Mouse (Mus musculus) kidney, embryonic 14.5 days (tissue): ENCODE measurements at regions not wholly inside any gene's neighbourhood (a gene's known extent, or its start where the extent isn't known, plus 50 kb on each side); places are given as distances from the start of the nearest gene placed in this dataset.

Experiments
- ATAC-seq: fragments of 200-750 bp; cut with Nextera tagmentation; 2 replicates; pipeline ENCODE4 v1.8.0; 2017; ENCODE audit warnings: moderate number of reproducible peaks, mild to moderate bottlenecking, moderate TSS enrichment, moderate library complexity; ENCODE audit not compliant: low FRiP score, low TSS enrichment
- H3K27ac ChIP-seq: fragments of 300-500 bp; sonication (generic); 2 replicates; pipeline ENCODE4 v1.5.1; 2014; ENCODE audit warnings: low read depth, mild to moderate bottlenecking, low read length, moderate library complexity, mixed read lengths
- H3K27me3 ChIP-seq: fragments of 300-500 bp; sonication (generic); 2 replicates; pipeline ENCODE4 v1.6.1; 2014; ENCODE audit warnings: mild to moderate bottlenecking, low read length; ENCODE audit not compliant: control insufficient read depth, insufficient read depth
- H3K36me3 ChIP-seq: fragments of 300-500 bp; sonication (generic); 2 replicates; pipeline ENCODE4 v1.6.1; 2014; ENCODE audit warnings: low read length, mixed read lengths; ENCODE audit not compliant: control insufficient read depth, insufficient read depth
- H3K4me1 ChIP-seq: fragments of 300-500 bp; sonication (generic); 2 replicates; pipeline ENCODE4 v1.6.1; 2014; ENCODE audit warnings: low read length, mixed read lengths; ENCODE audit not compliant: control insufficient read depth, insufficient read depth
- H3K4me2 ChIP-seq: fragments of 300-500 bp; sonication (generic); replicated peaks from 2 replicates; pipeline ENCODE4 v1.6.1; 2014; ENCODE audit warnings: low read depth, mild to moderate bottlenecking, low read length
- H3K4me3 ChIP-seq: fragments of 300-500 bp; sonication (generic); 2 replicates; pipeline ENCODE4 v1.5.1; 2014; ENCODE audit warnings: mild to moderate bottlenecking, low read length
- H3K9ac ChIP-seq: fragments of 300-500 bp; sonication (generic); 2 replicates; pipeline ENCODE4 v1.6.1; 2014; ENCODE audit warnings: low read depth, mild to moderate bottlenecking, low read length, moderate library complexity
- H3K9me3 ChIP-seq: fragments of 300-500 bp; sonication (generic); 2 replicates; pipeline ENCODE4 v1.6.1; 2016; ENCODE audit warnings: low read length; ENCODE audit not compliant: control insufficient read depth
- WGBS: fragments of 180-500 bp; shearing (Covaris S2); extraction: QIAGEN DNeasy Blood & Tissue Kit; methylation state at CpG from one replicate; pipeline ENCODE4 v1.1.7; 2014; 5-methylcytosine and 5-hydroxymethylcytosine counted together

DNA sequence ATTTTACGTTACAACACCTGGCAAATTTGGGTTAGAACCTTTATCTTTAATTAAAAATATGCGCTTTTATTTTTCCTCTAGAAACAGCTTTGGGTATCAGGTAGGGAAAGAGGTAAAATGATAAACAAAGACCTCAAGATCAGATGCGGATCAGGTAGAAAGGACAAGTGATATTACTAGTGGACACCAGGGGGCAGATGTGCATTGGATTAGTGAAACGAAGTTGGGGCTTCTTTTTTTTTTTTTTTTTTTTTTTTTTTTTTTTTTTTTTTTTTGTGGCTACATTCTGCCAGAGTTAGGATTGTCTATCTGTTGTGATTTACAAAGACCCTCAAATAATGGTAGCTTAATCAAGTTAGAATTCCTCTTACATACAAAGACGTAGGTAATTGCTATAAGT is 153.8 kb downstream of the Cd109 start:
- H3K27me3 ChIP-seq, result no peaks in the 10 kb centered on the region
- no peak for ATAC-seq
- no peak overlapping the region for H3K9ac ChIP-seq
- H3K4me2 ChIP-seq, result no peak overlapping the region
- WGBS, result 40% methylated on average over 5 of the region's 5 CpGs
- H3K36me3 ChIP-seq, result no peaks in the 10 kb centered on the region
- no peaks in the 10 kb centered on the region for H3K4me1 ChIP-seq
- H3K4me3 ChIP-seq, result no peak overlapping the region
- no peaks in the 10 kb centered on the region for H3K9me3 ChIP-seq
- H3K27ac ChIP-seq, result no peak overlapping the region

DNA sequence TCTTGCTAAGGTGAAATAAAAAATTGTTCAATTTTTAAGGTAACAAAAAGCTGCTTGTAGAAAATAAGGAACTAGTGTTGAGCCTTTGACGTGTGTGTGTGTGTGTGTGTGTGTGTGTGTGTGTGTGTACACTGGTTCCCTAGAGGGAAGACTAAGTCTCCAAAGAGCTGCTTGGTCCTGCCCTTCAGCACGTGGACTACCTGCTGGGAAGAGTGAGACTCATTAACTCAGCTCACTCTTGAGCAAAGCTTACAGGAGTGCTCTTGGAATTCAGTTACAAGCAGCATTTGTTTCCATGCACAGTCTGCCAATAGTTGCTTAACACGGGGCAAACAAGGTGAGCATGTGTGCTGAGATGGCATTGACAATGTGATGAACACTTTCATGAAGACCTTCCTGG is 158.6 kb downstream of the Cd109 start:
- WGBS, result 59% methylated on average over 3 of the region's 3 CpGs
- no peak for ATAC-seq
- no peaks in the 10 kb centered on the region for H3K36me3 ChIP-seq
- no peaks in the 10 kb centered on the region for H3K27me3 ChIP-seq
- H3K4me3 ChIP-seq, result no peak overlapping the region
- H3K9ac ChIP-seq, result no peak overlapping the region
- no peaks in the 10 kb centered on the region for H3K9me3 ChIP-seq
- no peak overlapping the region for H3K27ac ChIP-seq
- H3K4me2 ChIP-seq, result no peak overlapping the region
- no peaks in the 10 kb centered on the region for H3K4me1 ChIP-seq

DNA sequence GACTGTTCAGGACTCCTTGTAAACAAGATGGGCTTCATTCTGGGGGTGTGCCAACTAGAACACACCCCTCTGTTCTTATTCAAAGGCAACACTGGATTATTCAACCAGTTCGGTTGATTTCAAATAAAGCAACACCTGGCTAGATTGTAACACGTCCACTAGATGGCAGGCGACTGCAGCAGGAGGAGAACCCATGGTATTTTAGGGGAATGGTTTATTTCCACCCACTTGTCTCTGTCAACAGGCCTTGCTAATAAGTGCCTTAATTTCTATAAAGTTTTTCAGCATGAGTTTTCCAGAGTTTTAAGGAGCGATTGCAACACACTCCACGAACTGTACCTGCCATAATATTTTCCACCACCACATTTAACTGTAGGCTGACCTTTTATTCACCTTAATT is 160.1 kb downstream of the Cd109 start:
- no peaks in the 10 kb centered on the region for H3K27me3 ChIP-seq
- H3K4me1 ChIP-seq, result no peaks in the 10 kb centered on the region
- H3K9ac ChIP-seq, result no peak overlapping the region
- WGBS, result 22% methylated on average over 5 of the region's 5 CpGs
- H3K27ac ChIP-seq, result no peak overlapping the region
- no peaks in the 10 kb centered on the region for H3K36me3 ChIP-seq
- no peak overlapping the region for H3K4me2 ChIP-seq
- H3K4me3 ChIP-seq, result no peak overlapping the region
- H3K9me3 ChIP-seq, result no peaks in the 10 kb centered on the region
- ATAC-seq, result peak; percentile 43; the same call in 1 of the 2 replicates

DNA sequence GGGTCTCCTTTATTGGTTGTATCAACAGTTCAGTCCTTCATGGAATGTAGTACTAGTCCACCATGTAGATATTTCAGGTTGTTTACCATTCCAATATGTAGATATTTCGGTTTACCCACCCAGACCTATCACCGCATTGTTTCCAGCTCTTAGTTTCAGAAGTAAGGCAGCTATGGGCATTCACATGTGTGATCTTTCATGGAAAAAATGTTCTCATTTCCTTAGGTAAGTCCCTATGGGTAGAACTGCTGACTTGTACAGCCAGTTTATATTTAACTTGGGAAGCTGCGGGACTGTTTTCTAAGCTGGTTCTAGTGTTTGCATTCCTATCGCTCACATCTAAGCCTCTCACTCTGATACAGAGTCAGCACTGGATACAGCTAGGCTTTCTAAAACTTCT is 165.2 kb downstream of the Cd109 start:
- H3K4me1 ChIP-seq, result no peaks in the 10 kb centered on the region
- no peak overlapping the region for H3K9ac ChIP-seq
- no peaks in the 10 kb centered on the region for H3K27me3 ChIP-seq
- H3K27ac ChIP-seq, result no peak overlapping the region
- no peaks in the 10 kb centered on the region for H3K9me3 ChIP-seq
- no peak overlapping the region for H3K4me2 ChIP-seq
- H3K4me3 ChIP-seq, result no peak overlapping the region
- ATAC-seq, result no peak
- WGBS, result 76% methylated on average over 4 of the region's 4 CpGs
- H3K36me3 ChIP-seq, result no peaks in the 10 kb centered on the region

DNA sequence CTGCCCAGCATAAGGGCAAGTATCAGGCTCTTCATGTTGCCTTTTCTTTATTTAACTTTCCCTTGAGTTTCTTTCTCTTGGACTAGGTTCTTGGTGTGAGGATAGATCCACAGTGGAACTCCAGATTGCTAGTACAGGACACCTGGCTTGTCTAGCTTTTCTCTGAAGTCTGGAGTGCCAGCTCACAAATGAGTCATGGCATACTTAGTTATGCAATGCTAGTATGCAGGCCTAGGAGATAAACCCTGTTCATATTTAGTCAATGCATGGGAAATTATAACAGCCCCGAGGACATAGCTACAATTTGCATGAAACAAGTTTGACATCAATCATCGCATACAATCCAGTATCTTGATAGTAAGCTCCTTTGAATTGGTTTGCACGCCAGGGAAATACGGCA is 167.0 kb downstream of the Cd109 start:
- 86% methylated on average over 4 of the region's 4 CpGs for WGBS
- no peaks in the 10 kb centered on the region for H3K36me3 ChIP-seq
- H3K27me3 ChIP-seq, result no peaks in the 10 kb centered on the region
- no peak overlapping the region for H3K9ac ChIP-seq
- no peak for ATAC-seq
- H3K4me3 ChIP-seq, result no peak overlapping the region
- no peak overlapping the region for H3K27ac ChIP-seq
- no peaks in the 10 kb centered on the region for H3K9me3 ChIP-seq
- H3K4me2 ChIP-seq, result no peak overlapping the region
- no peaks in the 10 kb centered on the region for H3K4me1 ChIP-seq

DNA sequence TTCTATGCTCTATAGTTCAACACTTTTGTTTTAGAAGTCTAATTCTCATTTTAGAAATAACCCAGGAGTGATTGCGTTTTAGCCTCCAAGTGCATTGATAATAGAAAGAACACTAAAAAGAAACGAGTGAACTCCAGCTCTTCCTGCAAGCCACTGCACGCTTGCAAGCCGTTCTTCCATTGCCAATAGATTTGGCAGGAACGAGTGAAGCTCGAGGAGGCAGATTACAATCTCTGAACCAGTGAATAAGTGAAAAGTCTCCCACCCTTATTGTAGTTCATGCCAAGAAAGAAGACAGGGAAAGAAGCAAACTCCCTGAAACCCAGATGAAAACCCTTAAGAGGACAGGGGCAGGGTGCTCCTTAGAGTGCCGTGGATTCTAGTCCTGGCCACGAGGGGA is 167.5 kb downstream of the Cd109 start:
- ATAC-seq, result no peak
- Histone ChIP-seq H3K4me2 (no peak overlapping the region), H3K4me1 (no peaks in the 10 kb centered on the region), H3K27me3 (no peaks in the 10 kb centered on the region), H3K9me3 (no peaks in the 10 kb centered on the region), H3K4me3 (no peak overlapping the region), H3K27ac (no peak overlapping the region), H3K36me3 (no peaks in the 10 kb centered on the region), H3K9ac (no peak overlapping the region)
- WGBS, result 80% methylated on average over 8 of the region's 8 CpGs

DNA sequence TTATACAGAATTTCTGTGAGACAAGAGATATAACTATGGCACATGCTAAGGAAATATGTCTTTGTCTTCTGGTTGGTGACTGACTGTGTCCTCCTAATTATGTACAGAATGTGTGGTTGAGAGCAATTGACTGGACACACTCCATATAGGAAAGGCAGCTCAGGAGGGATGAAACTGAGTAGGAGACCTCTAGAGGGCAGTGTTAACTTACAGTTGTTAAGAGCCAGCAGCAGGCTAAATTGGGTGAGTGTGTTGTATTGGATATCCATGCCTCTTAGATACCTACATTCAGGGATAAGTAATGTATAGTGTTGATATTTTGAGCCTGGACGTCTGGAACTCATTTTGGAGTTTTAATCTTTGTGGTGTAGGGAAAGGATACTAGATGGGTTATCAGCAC is 172.5 kb downstream of the Cd109 start:
- H3K4me1 ChIP-seq, result no peaks in the 10 kb centered on the region
- no peaks in the 10 kb centered on the region for H3K36me3 ChIP-seq
- no peaks in the 10 kb centered on the region for H3K27me3 ChIP-seq
- H3K9ac ChIP-seq, result no peak overlapping the region
- H3K4me3 ChIP-seq, result no peak overlapping the region
- 0% methylated on average over 1 of the region's 1 CpGs for WGBS
- H3K27ac ChIP-seq, result no peak overlapping the region
- no peak overlapping the region for H3K4me2 ChIP-seq
- H3K9me3 ChIP-seq, result no peaks in the 10 kb centered on the region
- ATAC-seq, result peak; percentile 90

DNA sequence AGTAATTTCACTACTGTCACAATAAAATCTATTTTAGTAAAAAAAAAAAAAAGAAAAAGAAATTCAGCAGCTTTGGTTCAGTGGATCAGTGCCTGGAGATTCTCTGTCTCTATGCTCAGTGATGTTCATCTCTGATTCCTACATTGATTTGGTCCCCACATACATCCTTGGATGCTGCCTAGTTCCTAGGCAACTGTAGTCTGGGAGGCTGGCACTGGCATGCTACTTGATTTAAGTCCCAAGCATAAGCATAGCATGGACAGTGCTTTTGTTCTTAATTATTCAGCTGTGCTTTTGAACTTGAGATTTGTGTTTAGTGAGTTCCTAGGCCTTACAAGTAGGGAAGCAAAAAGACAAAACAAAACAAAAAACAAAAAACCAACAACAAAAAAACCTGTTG is 174.4 kb downstream of the Cd109 start:
- no peak overlapping the region for H3K27ac ChIP-seq
- no peak overlapping the region for H3K9ac ChIP-seq
- no peak overlapping the region for H3K4me3 ChIP-seq
- no peak overlapping the region for H3K4me2 ChIP-seq
- H3K27me3 ChIP-seq, result no peaks in the 10 kb centered on the region
- H3K4me1 ChIP-seq, result no peaks in the 10 kb centered on the region
- ATAC-seq, result no peak
- no peaks in the 10 kb centered on the region for H3K9me3 ChIP-seq
- no peaks in the 10 kb centered on the region for H3K36me3 ChIP-seq

DNA sequence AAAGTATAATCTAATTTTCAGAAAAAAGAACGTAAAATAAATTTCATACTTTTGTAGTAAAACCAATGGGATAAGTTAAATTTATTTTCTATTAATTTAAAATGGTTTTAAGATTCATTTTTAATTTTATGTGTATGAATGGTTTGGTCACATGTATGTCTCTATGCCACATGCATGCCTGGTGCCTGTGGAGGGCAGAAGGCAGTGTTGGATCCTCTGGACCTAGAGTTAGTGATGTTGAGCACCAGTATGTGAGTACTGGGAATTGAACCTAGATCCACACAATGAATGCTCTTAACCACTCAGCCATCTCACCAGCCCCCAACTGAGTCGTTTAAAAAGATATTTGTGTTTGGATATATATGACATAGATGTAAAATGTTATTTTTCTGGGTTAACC is 174.8 kb downstream of the Cd109 start:
- no peak overlapping the region for H3K4me3 ChIP-seq
- H3K4me2 ChIP-seq, result no peak overlapping the region
- H3K9me3 ChIP-seq, result no peaks in the 10 kb centered on the region
- no peaks in the 10 kb centered on the region for H3K27me3 ChIP-seq
- no peak overlapping the region for H3K27ac ChIP-seq
- H3K4me1 ChIP-seq, result no peaks in the 10 kb centered on the region
- no peaks in the 10 kb centered on the region for H3K36me3 ChIP-seq
- ATAC-seq, result no peak
- no peak overlapping the region for H3K9ac ChIP-seq
- 82% methylated on average over 2 of the region's 2 CpGs for WGBS

DNA sequence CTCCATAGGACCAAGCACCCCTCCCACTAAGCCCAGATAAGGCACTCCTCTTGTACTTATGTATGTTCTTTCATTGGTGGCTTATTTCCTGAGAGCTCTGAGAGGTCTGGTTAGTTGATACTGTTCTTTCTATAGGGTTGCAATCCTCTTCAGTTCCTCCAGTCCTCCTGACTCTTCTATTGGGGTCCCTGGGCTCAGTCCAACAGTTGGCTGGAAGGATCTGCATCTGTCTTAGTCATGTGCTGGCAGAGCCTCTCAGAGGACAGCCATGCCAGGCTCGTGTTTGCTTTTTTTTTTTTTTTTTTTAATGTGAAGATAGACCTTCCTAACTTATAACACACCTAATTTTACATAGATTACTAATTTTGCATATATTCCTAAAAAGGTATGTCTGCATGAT is 180.5 kb downstream of the Cd109 start:
- Histone ChIP-seq H3K36me3 (no peaks in the 10 kb centered on the region), H3K4me1 (no peaks in the 10 kb centered on the region)
- WGBS, result 71% methylated on average over 1 of the region's 1 CpGs

More for the DNA sequence above, 180.5 kb downstream of the Cd109 start:
- Histone ChIP-seq H3K9me3 (no peaks in the 10 kb centered on the region), H3K4me2 (no peak overlapping the region), H3K9ac (no peak overlapping the region), H3K27me3 (no peaks in the 10 kb centered on the region), H3K4me3 (no peak overlapping the region), H3K27ac (no peak overlapping the region)
- no peak for ATAC-seq
